Mouse (Mus musculus) heart, adult 2 months (tissue): ENCODE results near the gene Lekr1. TPM values are rescaled to one million over a fixed set of nuclear protein-coding genes. Genes with fewer than 3 reads are reported as not detected.

Source experiments
- DNase-seq, 2 experiments: peaks; one replicate each; pipeline ENCODE4 v3.0.0; 2021
- H3K27ac ChIP-seq: fragments of 200-600 bp; 2 replicates; pipeline ENCODE4 v1.8.1; 2022
- H3K27me3 ChIP-seq: fragments of 200-500 bp; 2 replicates; pipeline ENCODE4 v1.6.1; 2012; ENCODE audit warnings: mild to moderate bottlenecking, low read length, inconsistent platforms, mixed read lengths; ENCODE audit not compliant: control insufficient read depth, insufficient read depth
- H3K36me3 ChIP-seq: fragments of 200-500 bp; 2 replicates; pipeline ENCODE4 v1.6.1; 2012; ENCODE audit warnings: low read length, inconsistent platforms; ENCODE audit not compliant: control insufficient read depth, insufficient read depth
- H3K4me1 ChIP-seq: fragments of 200-500 bp; 2 replicates; pipeline ENCODE4 v1.6.1; 2011; ENCODE audit warnings: low read length; ENCODE audit not compliant: control insufficient read depth, insufficient read depth
- H3K4me3 ChIP-seq: fragments of 200-600 bp; 2 replicates; pipeline ENCODE4 v1.8.1; 2022
- H3K79me2 ChIP-seq: fragments of 200-500 bp; replicated peaks from 2 replicates; pipeline ENCODE4 v1.6.1; 2012; ENCODE audit warnings: mild to moderate bottlenecking, inconsistent platforms, low read length, moderate library complexity, mixed read lengths; ENCODE audit not compliant: control insufficient read depth, insufficient read depth
- H3K9ac ChIP-seq: fragments of 200-500 bp; 2 replicates; pipeline ENCODE4 v1.6.1; 2012; ENCODE audit warnings: low read depth, mild to moderate bottlenecking, control low read depth, inconsistent platforms, low read length, mixed read lengths
- CTCF ChIP-seq: fragments of 200-600 bp; IDR thresholded peaks from 2 replicates; pipeline ENCODE4 v1.8.1; 2022; ENCODE audit warnings: antibody characterized with exemption, mild to moderate bottlenecking, moderate library complexity
- EP300 ChIP-seq: fragments of 200-500 bp; IDR thresholded peaks from 2 replicates; pipeline ENCODE4 v1.6.1; 2011; ENCODE audit warnings: low read depth, low read length, control low read depth; ENCODE audit not compliant: insufficient read depth
- POLR2A ChIP-seq: fragments of 200-500 bp; IDR thresholded peaks from 2 replicates; pipeline ENCODE4 v1.6.1; 2011; ENCODE audit warnings: mild to moderate bottlenecking, low read depth, low read length, control low read depth; ENCODE audit not compliant: insufficient read depth
- WGBS: fragments of 180-500 bp; shearing (Covaris S2); methylation state at CpG from one replicate; pipeline ENCODE4 v1.1.7; 2018; 5-methylcytosine and 5-hydroxymethylcytosine counted together
- intact Hi-C: fragments of 180-260 bp; cut with DNase I; formaldehyde crosslinking; loops from one replicate; pipeline ENCODE4 v1.15.1; 2025
- polyA plus RNA-seq: library from polyadenylated mRNA; depleted of rRNA; stranded (reverse); fragments of >200 nt; gene quantifications from 2 replicates; pipeline ENCODE4 v1.2.3, GENCODE M21; 2012
- total RNA-seq, 2 experiments: library from RNA; stranded (reverse); gene quantifications; 2 replicates each; pipeline ENCODE4 v1.2.3; 2021

The Lekr1 gene
- total and polyA plus RNA-seq, 3 experiments, result 0.84 to 2.2 (median 2.1) TPM

DNA sequence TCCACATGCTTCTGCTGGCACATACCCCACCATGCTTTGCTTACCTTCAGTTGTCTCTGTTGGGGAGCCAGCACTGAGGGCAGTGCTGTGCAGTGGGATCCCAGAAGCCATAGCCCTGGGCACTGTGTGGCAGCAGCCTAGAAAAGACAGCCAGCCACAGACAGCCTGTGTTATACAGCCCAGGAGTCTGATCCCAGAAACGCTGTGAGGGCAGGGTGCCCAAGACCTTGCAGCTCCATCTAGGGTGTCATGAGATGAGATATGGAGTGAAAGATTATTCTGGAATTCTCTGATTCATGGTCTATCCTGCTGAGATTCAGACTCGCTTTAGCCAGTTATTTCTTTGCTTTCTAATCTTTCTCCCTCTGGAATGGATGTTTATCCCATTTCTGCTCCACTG, 51.4 kb downstream of the Lekr1 start:
- H3K4me1 ChIP-seq, result no peaks in the 10 kb centered on the region
- no peak overlapping the region for H3K9ac ChIP-seq
- intact Hi-C loops, result no loop called here
- no peak for TF ChIP-seq CTCF
- no peak for TF ChIP-seq EP300
- TF ChIP-seq POLR2A, result no peak
- 75% methylated on average over 2 of the region's 2 CpGs for WGBS
- H3K79me2 ChIP-seq, result no peaks in the 10 kb centered on the region
- no peaks in the 10 kb centered on the region for H3K36me3 ChIP-seq
- DNase-seq, result no peak
- no peaks in the 10 kb centered on the region for H3K27me3 ChIP-seq
- no peak overlapping the region for H3K4me3 ChIP-seq
- no peak overlapping the region for H3K27ac ChIP-seq

DNA sequence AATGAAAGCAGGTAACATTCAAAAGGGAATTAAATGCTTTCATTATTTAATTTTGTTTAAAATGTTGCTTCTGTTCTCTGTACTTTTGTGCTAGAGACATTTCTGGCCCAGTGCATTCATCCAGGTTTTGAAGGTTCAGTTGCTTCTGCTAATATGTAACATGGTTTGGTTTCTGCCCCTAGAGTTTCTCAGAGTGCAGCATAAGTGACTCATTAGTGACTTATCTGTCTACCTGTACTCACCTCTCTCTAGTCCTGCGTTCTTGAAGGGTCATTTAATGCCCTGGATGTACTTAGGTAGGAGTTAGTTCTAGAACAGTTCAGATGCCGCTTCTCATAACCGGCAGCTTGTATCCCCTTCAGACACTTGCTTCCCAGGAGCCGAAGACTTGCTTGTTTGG, 56.9 kb downstream of the Lekr1 start:
- Histone ChIP-seq H3K9ac (no peak overlapping the region), H3K27me3 (no peaks in the 10 kb centered on the region), H3K27ac (no peak overlapping the region), H3K36me3 (no peaks in the 10 kb centered on the region), H3K4me3 (no peak overlapping the region), H3K79me2 (no peaks in the 10 kb centered on the region), H3K4me1 (no peaks in the 10 kb centered on the region)
- WGBS, result 87% methylated on average over 4 of the region's 4 CpGs
- DNase-seq, result no peak
- TF ChIP-seq EP300 (no peak), POLR2A (no peak), CTCF (no peak)
- intact Hi-C loops, result no loop called here

- intact Hi-C loops, result no loop called here
- TF ChIP-seq CTCF, result no peak
- no peak for TF ChIP-seq POLR2A
- TF ChIP-seq EP300, result no peak
- DNase-seq, result no peak
- Histone ChIP-seq H3K4me3 (no peak overlapping the region), H3K27ac (no peak overlapping the region), H3K79me2 (no peaks in the 10 kb centered on the region), H3K9ac (no peak overlapping the region), H3K27me3 (no peaks in the 10 kb centered on the region), H3K36me3 (no peaks in the 10 kb centered on the region), H3K4me1 (no peaks in the 10 kb centered on the region)
- 73% methylated on average over 4 of the region's 4 CpGs for WGBS
These were observed 57.6 kb downstream of the Lekr1 start for GRCm38 (mm10) chr3:65723664-65724063.

DNA sequence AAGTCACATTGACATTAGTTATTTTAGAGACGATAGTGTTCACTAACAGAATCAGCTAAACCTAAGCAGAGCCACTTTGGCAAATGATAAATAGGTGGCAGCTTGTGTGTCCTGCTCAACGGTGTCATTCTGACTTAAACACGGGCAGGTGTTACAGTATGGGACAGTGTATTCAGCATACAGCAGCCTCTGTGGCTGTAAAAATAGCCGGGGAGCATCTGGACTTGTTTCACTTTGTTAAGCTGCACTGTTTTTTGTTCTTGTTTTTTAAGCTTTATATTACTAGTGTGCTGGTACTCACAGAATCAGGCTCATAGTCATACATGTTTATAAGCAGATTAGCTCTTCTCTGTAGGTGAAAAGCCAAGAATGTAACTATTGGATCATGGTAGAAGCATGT, 71.8 kb downstream of the Lekr1 start:
- intact Hi-C loops, result no loop called here
- TF ChIP-seq EP300, result no peak
- no peak for TF ChIP-seq POLR2A
- no peak for TF ChIP-seq CTCF
- no peaks in the 10 kb centered on the region for H3K79me2 ChIP-seq

GRCm38 (mm10) chr3:65744936-65745335, 78.9 kb downstream of the Lekr1 start:
- H3K27me3 ChIP-seq, result no peaks in the 10 kb centered on the region
- intact Hi-C loops, result no loop called here
- WGBS, result 82% methylated on average over 4 of the region's 4 CpGs

More for the DNA sequence above, 71.8 kb downstream of the Lekr1 start:
- WGBS, result 70% methylated on average over 4 of the region's 4 CpGs
- Histone ChIP-seq H3K9ac (no peak overlapping the region), H3K27me3 (no peaks in the 10 kb centered on the region), H3K36me3 (no peaks in the 10 kb centered on the region), H3K27ac (no peak overlapping the region), H3K4me1 (no peaks in the 10 kb centered on the region), H3K4me3 (no peak overlapping the region)
- no peak for DNase-seq

GRCm38 (mm10) chr3:65764511-65765508, 98.8 kb downstream of the Lekr1 start:
- Histone ChIP-seq H3K27ac (no peak overlapping the region), H3K9ac (no peak overlapping the region), H3K36me3 (no peaks in the 10 kb centered on the region), H3K4me3 (no peak overlapping the region), H3K27me3 (no peaks in the 10 kb centered on the region), H3K4me1 (no peaks in the 10 kb centered on the region; the same call in 1 of the 2 replicates), H3K79me2 (no peaks in the 10 kb centered on the region)
- no peak for DNase-seq
- WGBS, result 72% methylated on average over 20 of the region's 20 CpGs
- intact Hi-C loops, result no loop called here
- TF ChIP-seq POLR2A (no peak), CTCF (no peak), EP300 (no peak)

More at GRCm38 (mm10) chr3:65744936-65745335, 78.9 kb downstream of the Lekr1 start:
- no peak overlapping the region for H3K27ac ChIP-seq
- no peaks in the 10 kb centered on the region for H3K79me2 ChIP-seq
- H3K4me1 ChIP-seq, result no peaks in the 10 kb centered on the region
- no peak for DNase-seq
- TF ChIP-seq POLR2A (no peak), CTCF (no peak), EP300 (no peak)
- no peak overlapping the region for H3K9ac ChIP-seq
- H3K36me3 ChIP-seq, result no peaks in the 10 kb centered on the region
- no peak overlapping the region for H3K4me3 ChIP-seq
